Mouse (Mus musculus) kidney, adult 9 months (tissue): Measurements from ENCODE around the gene Gm20671.
"Not testable (repeated sequence)": the region's sequence is repeated elsewhere in the genome, so short reads cannot be mapped to it uniquely, and the experiment has no call there.

Experiments
- DNase-seq: peaks from one replicate; pipeline ENCODE4 v3.0.0; 2022

Gm20671 gene

DNA sequence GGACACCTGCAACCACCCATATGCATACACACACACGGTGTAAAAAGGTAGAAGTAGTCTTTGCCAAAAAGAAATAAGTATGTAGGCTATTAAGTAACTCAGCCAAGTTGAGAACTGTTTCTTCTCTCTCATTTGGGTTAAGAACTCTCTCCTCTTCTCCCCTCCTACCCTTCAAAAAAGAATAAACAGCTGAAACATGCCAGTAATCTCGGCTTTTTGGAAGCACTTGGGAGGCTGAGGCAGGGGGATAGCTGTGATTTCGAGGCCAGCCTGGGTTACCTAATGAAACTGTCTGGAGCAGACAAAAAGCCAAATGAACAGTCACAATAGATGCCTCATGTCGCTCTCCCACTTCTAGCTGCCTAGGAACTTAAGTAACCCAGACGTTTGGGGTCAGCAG, 42.2 kb downstream of the Gm20671 start:
- no peak for DNase-seq

DNA sequence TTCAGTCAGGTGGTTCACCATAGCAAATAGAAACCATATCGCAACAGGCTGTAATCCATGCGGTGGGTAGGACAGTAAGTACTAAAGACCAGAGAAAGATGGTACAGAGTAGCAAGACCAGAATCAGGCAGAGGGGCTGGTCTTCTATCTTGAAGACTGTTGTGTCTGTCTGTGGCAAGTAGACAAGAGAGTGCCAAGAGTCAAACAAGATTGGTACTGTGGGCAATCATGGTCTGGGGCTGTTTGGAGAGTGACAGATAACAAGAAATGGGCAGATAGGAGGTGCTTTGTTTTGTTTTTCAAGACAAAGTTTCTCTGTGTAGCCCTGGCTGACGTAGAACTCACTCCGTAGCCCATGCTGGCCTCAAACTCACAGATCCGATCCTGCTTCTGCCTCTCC, 45.3 kb downstream of the Gm20671 start:
- DNase-seq: no peak

GRCm38 (mm10) chr5:32778168-32778567, 48.7 kb downstream of the Gm20671 start:
- DNase-seq: no peak

DNA sequence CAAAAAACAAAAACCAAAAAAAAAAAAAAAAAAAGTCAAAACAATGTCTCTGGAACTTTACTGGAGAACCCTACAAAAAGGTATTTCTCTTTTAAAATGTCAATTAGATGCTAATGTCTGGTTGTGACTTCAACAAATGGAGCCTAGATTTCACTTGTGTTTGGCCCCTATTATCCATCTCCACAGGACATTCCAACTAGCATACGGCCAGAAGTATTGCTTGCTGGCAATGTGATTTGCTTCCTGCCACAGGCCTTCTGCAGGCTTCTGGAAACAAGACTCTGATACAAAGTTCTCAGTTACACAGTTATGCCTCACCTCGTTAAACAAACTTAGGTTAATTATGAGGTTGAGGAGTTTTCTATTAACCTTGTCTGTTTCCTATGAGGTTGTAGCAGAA, 54.5 kb downstream of the Gm20671 start:
- peak; percentile 47 for DNase-seq

DNA sequence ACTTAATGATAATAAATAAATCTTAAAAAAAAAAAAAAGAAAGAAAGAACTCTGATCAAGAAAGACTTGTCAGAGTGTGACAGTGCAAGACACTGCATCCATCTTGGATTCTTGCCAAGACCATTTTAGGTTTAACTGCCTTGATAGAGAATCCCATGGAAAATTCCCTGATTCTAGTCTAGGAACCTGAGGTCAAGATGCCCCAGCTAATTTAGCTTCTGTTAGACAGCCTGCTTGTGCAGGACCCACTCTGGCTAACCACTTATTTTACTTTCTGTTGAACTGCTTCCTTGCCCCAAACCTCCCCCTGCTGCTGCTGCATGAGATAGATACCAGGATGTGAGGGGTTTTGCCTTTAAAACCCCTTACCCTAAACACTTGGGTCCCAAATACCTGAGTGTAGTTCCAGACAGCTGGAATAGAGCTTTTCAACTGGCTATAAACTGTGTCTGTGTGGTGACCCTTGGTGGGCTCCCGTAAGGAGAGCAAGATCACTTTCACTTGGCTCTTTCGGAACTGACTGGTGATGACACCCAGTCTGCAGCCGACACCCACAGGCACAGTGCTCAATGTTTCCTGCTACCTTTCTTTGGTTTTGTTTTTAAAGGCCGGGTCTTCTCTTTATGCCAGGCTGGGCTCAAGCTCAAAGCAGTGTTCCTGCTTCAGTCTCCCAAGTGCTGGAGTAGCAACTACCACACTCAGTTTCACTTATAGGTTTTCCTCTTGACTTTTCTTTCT, 59.1 kb downstream of the Gm20671 start:
- no peak for DNase-seq

- DNase-seq: no peak
Observed at GRCm38 (mm10) chr5:32767004-32767403, 59.9 kb downstream of the Gm20671 start.

DNA sequence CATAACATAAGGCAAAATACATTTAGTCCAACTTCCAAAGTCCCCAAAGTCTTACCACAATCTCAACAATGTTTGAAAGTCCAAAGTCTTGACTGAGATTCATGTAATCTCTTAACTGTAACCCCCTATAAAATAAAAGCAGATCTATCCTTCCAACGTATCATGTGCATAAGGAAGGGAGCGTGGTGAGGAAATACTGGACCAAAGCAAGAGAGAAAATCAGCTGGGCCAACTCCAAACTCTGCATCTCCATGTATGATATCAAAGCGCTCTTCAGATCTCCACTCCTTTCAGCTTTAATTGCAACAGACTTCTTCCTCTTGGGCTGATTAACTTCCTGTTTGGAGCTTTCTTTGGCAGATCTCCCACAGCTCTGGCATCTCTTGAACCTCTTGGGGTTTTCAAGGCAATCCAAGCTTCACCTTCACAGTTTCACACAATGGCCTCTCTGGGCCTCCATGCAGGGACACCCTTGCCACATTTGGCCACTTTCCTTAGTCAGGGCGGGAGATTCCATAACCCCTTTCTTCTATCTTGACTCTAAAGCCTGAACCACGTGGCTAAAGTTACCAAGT, 65.3 kb downstream of the Gm20671 start:
- DNase-seq: no peak

GRCm38 (mm10) chr5:32760787-32761186, 66.1 kb downstream of the Gm20671 start:
- no peak for DNase-seq

DNA sequence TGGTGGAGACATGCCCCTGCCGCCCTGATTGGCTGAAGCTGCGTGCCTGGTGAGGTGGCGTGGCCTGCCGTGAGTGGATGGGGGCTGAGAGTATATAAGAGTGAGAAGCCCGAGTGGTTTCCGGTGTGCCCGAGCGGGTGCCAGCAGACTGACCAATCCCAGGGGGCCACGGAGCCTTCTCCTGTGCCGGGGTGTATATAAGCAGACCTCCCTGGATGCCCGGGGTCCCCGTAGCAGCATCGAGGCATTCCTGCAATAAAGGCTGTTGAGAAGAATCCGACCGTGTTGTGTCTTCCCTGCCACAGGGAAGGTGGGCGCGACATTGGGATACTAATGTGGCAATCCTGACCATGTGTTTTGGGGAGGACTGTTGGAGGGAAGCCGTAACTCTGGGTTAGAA, 66.6 kb downstream of the Gm20671 start:
- DNase-seq: not testable (repeated sequence)

DNA sequence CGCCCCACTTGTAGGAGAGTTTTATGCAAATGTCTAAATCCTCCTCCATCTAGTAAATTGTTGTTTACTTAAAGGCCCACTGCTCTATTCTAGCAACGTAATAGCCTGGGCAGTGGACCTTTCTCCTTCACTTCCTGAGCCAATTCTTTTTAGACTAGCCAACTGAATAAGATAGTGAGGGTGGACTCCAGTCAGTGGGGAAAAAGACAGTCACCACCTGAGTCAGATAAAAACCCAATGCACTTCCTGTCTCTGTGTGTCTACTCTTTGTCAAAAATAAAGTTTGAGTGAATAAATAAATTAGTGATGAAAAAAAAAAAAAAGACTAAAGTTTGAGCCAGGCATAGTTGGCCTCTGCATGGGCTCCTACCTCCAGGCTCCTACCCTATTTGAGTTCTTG, 67.2 kb downstream of the Gm20671 start:
- no peak for DNase-seq

- no peak for DNase-seq
Observed at GRCm38 (mm10) chr5:32756141-32756540, 70.8 kb downstream of the Gm20671 start.

- no peak for DNase-seq
Observed at GRCm38 (mm10) chr5:32751736-32752135, 75.2 kb downstream of the Gm20671 start.

DNA sequence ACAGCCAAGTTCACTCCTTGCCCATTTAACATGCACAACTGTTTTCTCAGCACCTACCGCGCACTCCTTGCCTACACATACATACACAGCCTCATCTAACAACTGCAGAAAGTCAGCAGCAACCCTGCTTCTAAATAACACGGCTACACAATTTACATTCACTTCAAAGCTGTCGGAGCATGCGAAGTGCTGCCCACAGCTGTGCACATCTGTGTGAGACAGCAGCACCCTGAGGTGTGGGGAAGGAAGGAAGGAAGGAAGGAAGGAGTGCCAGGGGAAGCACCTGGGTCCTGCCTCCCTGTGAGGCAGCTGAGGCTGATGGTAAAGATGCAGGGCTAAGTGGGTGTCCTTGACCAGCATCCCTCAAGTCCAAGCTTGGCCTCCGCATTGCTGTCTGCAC, 78.0 kb downstream of the Gm20671 start:
- no peak for DNase-seq

DNA sequence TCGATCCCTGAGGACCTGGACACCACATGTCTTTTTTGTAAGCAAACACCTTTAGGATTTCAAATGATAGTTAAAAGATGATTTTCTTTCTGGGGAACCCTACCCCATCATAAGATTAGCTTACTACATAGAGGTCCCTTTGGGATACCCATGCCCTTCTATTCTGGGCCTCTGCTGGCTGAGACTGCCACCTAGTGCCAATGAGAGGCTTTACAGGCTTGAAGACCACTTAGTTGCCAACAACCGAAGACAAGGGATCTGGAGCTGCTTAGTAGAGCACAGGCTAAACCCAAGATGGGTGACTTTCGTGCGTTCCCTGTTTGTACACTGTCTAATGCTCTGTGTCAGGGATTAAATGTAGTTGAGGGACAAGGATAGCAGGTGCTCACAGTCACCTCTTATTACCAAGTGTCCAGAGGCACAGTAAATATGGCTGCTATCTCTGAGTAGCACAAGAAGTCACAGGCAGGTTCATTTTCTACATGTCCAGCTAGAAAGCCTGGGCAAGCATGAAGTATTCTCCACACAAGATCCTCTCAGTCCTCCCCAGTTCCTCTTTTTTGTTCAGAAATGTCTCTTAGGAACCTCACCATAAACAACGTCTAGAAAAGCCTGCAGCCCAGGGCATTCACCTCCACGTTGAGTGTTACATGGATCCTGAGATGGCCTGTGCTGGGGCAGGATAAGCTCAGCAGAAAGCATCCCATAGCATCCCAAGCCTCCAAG, 79.1 kb downstream of the Gm20671 start:
- DNase-seq: peak; percentile 57

DNA sequence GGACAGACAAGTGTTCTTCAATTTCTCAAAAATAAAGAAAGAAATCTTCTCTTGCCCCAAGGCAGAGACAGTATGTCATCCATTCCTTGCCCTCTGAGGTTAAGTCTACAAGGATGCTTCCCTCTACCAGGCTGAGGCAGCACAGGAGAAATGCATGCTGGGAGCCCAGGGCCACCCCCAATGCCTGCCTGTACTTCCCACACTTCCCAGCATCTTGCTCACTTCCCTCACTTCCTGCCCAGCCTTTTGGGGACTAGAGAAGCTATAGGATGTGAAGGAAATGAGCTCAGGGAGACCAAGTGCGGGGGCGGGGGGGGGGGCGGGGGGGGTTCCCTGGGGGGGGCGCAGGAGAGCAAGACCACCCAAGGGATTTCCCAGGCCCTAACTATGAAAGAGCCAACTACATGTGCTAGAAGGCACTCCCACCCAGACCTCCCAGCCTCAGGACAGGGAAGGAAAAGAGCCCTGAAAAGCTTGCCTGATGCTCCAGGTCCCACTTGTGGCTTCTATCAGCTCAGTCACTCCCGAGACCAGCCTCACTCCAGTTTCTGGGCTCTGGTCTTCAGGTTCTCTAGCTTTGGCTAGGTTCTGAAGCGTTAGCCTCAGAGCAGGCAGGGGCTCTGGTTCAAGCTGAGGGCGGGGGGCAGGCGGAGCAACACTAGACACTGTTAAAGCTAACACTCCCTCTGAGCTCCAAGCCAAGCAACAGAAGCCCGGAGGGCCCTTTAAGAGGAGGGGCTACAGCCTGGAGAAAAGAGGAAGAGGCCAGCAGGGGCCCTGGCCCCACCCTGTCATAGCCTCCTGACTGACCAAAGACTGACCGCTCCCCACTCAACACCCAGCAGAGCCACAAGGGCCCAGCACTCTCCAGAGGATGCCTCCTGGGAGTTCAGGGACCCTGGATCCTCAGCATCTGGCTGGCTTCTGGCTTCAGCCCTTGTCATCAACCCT, 80.9 kb downstream of the Gm20671 start:
- DNase-seq: peak; percentile 78

GRCm38 (mm10) chr5:32742149-32742548, 84.8 kb downstream of the Gm20671 start:
- DNase-seq: no peak

DNA sequence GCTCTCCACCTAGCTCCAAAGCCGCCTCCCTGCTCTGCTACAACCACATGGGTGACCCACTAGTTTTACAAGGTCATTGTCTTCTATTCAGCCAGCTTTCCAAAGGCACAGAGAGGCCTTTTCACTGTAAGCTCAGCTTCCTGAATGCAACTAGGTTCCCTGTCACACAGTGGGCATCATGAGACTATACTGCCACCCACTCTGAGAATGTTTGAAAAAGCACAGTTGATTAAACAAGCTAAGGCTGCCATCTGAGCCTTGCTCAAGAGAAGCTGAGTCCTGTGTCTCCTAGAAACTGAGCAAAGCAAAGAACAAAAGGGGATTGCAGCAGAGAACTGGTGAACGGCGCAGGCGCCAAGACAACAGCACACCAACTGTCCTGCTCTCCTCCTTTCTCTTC, 85.5 kb downstream of the Gm20671 start:
- not testable (repeated sequence) for DNase-seq

GRCm38 (mm10) chr5:32740850-32741249, 86.1 kb downstream of the Gm20671 start:
- not testable (repeated sequence) for DNase-seq

DNA sequence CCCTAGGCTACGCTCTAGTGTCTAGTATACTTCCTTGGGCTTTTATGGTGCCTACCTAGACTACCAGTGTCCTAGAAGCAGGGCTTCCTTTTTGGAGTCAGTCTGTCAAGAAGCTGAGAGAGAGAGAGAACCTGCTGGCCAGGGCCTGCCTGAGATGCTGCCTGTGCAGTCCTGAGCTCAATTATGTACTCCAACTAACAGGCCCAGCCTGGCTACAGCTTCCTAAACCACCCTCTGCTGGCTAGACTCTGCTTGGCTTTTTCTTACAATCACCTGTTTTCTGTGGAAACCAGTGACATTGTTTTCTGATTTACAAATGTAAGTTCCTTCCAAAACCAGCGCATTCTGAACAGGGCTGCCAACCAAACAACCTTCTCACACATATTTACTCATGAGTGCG, 86.8 kb downstream of the Gm20671 start:
- DNase-seq: no peak

GRCm38 (mm10) chr5:32736770-32737169, 90.1 kb downstream of the Gm20671 start:
- DNase-seq: not testable (repeated sequence)

GRCm38 (mm10) chr5:32735779-32736178, 91.1 kb downstream of the Gm20671 start:
- DNase-seq: no peak

GRCm38 (mm10) chr5:32733892-32734291, 93.0 kb downstream of the Gm20671 start:
- not testable (repeated sequence) for DNase-seq

DNA sequence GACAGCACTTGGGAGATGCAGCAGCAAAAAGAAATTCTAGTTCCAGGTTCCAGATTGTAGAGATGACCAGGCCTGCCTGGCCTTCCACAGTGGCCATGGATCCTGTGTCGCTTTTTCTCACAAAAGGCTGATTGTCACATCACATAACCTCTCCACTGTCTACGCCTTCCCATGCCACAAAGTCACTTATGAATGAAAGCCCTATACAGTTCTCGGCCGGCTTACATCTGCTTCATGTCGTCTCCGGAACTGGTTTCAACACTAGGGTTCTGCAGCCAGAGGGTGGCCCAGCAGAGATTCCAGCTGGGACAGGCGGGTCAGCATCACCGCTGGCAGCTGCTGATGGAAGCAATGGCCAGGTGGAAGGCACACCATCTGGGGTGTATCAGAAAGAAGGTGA, 98.1 kb downstream of the Gm20671 start:
- DNase-seq: no peak
